Mouse (Mus musculus) forebrain, postnatal 0 days (tissue): ENCODE measurements around the gene Ppp1r3f. TPM values are rescaled to one million over a fixed set of nuclear protein-coding genes. Genes with fewer than 3 reads are reported as not detected.

Experiments
- ATAC-seq: fragments of 200-750 bp; cut with Nextera tagmentation; 2 replicates; pipeline ENCODE4 v1.8.0; 2017; ENCODE audit warnings: mild to moderate bottlenecking, moderate library complexity
- DNase-seq: peaks from one replicate; pipeline ENCODE4 v3.0.0-alpha.2; 2015
- H3K27ac ChIP-seq: fragments of 300-500 bp; sonication (generic); 2 replicates; pipeline ENCODE4 v1.5.1; 2014; ENCODE audit warnings: low read depth, mild to moderate bottlenecking, antibody characterized with exemption, low read length, moderate library complexity, mixed read lengths
- H3K27me3 ChIP-seq: fragments of 300-500 bp; sonication (generic); 2 replicates; pipeline ENCODE4 v1.6.1; 2014; ENCODE audit warnings: mild to moderate bottlenecking, low read length, mixed read lengths; ENCODE audit not compliant: insufficient read depth
- H3K36me3 ChIP-seq: fragments of 300-500 bp; sonication (generic); 2 replicates; pipeline ENCODE4 v1.6.1; 2014; ENCODE audit warnings: mild to moderate bottlenecking, moderate library complexity; ENCODE audit not compliant: insufficient read depth
- H3K4me1 ChIP-seq: fragments of 300-500 bp; sonication (generic); 2 replicates; pipeline ENCODE4 v1.6.1; 2014; ENCODE audit warnings: antibody characterized with exemption; ENCODE audit not compliant: insufficient read depth
- H3K4me2 ChIP-seq: fragments of 300-500 bp; sonication (generic); 2 replicates; pipeline ENCODE4 v1.6.1; 2014; ENCODE audit warnings: low read depth, mild to moderate bottlenecking, moderate library complexity
- H3K4me3 ChIP-seq: fragments of 300-500 bp; sonication (generic); 2 replicates; pipeline ENCODE4 v1.5.1; 2014; ENCODE audit warnings: low read depth, low read length, mixed read lengths
- H3K9ac ChIP-seq: fragments of 300-500 bp; sonication (generic); 2 replicates; pipeline ENCODE4 v1.6.1; 2014; ENCODE audit warnings: mild to moderate bottlenecking
- H3K9me3 ChIP-seq: fragments of 300-500 bp; sonication (generic); 2 replicates; pipeline ENCODE4 v1.6.1; 2016; ENCODE audit warnings: low read length
- CTCF ChIP-seq: sonication (generic); IDR thresholded peaks from 2 replicates; pipeline ENCODE4 v1.5.1; 2016; ENCODE audit warnings: antibody characterized with exemption, control low read depth, low read depth
- WGBS: fragments of 180-500 bp; shearing (Covaris S2); extraction: QIAGEN DNeasy Blood & Tissue Kit; methylation state at CpG from one replicate; pipeline ENCODE4 v1.1.7; 2014; 5-methylcytosine and 5-hydroxymethylcytosine counted together
- polyA plus RNA-seq: library from polyadenylated mRNA; unstranded; fragments of >200 nt; fragmentation: Nextera tagmentation; extraction: Ambion mirVana; gene quantifications from 2 replicates; pipeline ENCODE4 v1.2.1, GENCODE M21; 2015
- total RNA-seq: library from RNA; depleted of rRNA; stranded (reverse); fragments of >200 nt; gene quantifications from 2 replicates; pipeline ENCODE4 v1.2.3, GENCODE M21; 2014; rRNA removed

Ppp1r3f gene
- total RNA-seq (15.5 and 23.7 TPM in 2 replicates), polyA plus RNA-seq (4.6 and 7.3 TPM in 2 replicates)

- peak; percentile 96 for DNase-seq
- TF ChIP-seq CTCF, result no peak
- WGBS, result 31% methylated on average over 65 of the region's 65 CpGs
Observed at GRCm38 (mm10) chrX:7574087-7574884, at the start of gene Ppp1r3f. Ppp1r3f (minus strand) TSS chrX:7574283.

DNA sequence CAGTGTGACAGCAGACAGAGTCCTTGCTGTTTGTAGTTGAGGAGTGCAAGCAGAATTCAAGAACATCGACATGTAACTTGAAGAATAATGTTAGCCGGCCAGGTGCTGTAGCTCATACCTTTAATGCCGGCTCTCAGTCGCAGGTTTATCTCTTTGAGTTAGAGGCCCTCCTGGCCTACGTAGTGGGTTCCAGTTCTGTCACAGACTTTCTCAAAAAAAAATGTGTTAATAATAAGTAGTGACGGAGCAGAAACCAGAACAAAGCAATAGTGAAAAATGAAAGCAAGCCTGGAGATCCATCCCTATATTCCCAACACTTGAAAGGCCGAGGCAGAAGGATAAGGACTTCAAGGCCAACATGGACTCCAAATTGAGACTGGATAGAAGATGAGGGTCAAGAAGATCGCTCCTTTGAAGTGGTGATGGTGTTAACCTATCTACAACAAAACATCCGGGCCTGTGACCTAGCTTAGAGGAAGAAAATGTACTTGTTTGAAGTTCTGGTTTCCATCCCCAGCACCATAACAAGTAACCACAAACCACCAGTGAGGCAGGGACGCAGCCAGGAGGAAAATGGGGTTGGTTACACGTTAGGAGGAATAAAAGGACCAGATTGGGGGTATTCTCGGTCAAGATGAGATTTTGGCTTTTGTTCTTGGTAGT lies 43.9 kb upstream of the Ppp1r3f start:
- no peak overlapping the region for H3K4me3 ChIP-seq
- H3K4me2 ChIP-seq, result no peak overlapping the region
- H3K9ac ChIP-seq, result no peak overlapping the region
- no peaks in the 10 kb centered on the region for H3K9me3 ChIP-seq
- no peak for TF ChIP-seq CTCF
- WGBS, result 83% methylated on average over 12 of the region's 12 CpGs
- H3K27me3 ChIP-seq, result no peaks in the 10 kb centered on the region
- H3K36me3 ChIP-seq, result no peaks in the 10 kb centered on the region
- ATAC-seq (no peak), DNase-seq (no peak)
- no peak overlapping the region for H3K27ac ChIP-seq
- H3K4me1 ChIP-seq, result no peaks in the 10 kb centered on the region

More at GRCm38 (mm10) chrX:7574087-7574884, at the start of gene Ppp1r3f:
- peak within 1 kb of the TSS; percentile 91 for H3K27ac ChIP-seq
- peak within 1 kb of the TSS; percentile 73 for H3K9ac ChIP-seq
- no peaks in the 10 kb centered on the region for H3K36me3 ChIP-seq
- ATAC-seq, result peak; percentile 96
- H3K4me3 ChIP-seq, result peak within 1 kb of the TSS; percentile 54
- H3K27me3 ChIP-seq, result no peaks in the 10 kb centered on the region
- H3K4me1 ChIP-seq, result no peaks in the 10 kb centered on the region; the same call in 1 of the 2 replicates
- no peaks in the 10 kb centered on the region for H3K9me3 ChIP-seq
- H3K4me2 ChIP-seq, result peak within 1 kb of the TSS; percentile 58

DNA sequence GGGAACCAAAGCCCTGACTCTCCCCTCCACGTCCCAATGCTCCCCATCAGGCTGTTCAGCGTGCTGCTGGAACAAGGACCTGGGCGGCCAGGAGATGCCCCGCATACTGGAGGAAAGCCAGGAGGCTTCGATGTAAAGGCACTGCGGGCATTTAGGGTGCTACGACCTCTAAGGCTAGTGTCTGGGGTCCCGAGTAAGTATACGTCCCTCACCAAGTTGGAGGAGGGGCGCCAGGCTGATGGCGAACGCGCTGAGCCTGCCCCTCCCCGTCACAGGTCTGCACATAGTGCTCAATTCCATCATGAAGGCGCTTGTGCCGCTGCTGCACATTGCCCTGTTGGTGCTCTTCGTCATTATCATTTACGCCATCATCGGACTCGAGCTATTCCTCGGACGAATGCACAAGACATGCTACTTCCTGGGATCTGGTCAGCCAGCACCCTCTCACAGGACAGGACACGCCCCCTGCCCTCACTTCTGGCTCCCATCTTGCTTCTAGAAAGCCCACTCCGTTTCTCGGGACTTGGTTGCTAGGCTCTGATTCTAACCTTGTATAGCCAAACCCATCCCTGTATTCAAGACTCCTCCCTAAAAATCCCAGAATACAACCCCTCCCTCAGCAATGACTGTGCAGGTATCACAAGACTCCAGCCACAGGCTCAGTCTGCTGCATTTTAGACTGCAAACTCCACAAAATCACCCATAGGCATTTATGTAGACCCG lies 36.6 kb upstream of the Ppp1r3f start:
- peak overlapping the region; percentile 67 for H3K27ac ChIP-seq

DNA sequence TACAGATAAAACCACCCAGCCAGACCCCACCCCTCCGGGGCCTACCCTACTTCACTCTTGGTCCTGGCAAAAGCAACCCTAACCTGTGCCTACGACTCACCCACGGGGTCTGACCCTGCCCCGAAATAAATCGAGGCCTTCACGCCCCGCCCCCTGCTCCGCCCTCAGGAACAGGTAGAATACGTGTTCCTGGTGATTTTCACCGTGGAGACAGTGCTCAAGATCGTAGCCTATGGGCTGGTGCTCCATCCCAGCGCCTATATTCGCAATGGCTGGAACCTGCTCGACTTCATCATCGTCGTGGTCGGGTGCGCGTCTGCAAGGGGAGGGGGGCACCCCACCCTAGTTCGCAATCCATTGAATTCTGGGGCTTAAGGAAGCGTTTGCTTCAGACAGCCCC lies 36.0 kb upstream of the Ppp1r3f start:
- H3K4me2 ChIP-seq, result peak overlapping the region; percentile 67
- 29% methylated on average over 21 of the region's 21 CpGs for WGBS

More for the DNA sequence above, 36.6 kb upstream of the Ppp1r3f start:
- no peak for TF ChIP-seq CTCF
- Histone ChIP-seq H3K27me3 (no peaks in the 10 kb centered on the region), H3K9ac (peak overlapping the region; percentile 57), H3K9me3 (no peaks in the 10 kb centered on the region), H3K4me1 (no peaks in the 10 kb centered on the region), H3K36me3 (no peaks in the 10 kb centered on the region), H3K4me2 (peak overlapping the region; percentile 67), H3K4me3 (peak overlapping the region; percentile 40)
- peak; percentile 56 for DNase-seq
- 29% methylated on average over 26 of the region's 26 CpGs for WGBS
- peak; percentile 83 for ATAC-seq

GRCm38 (mm10) chrX:7606783-7607182 lies 32.7 kb upstream of the Ppp1r3f start, which contains the start of gene Cacna1f:
Cacna1f (plus strand) TSS chrX:7607083.
- ATAC-seq (no peak), DNase-seq (no peak)
- no peaks in the 10 kb centered on the region for H3K27me3 ChIP-seq
- no peaks in the 10 kb centered on the region for H3K36me3 ChIP-seq
- no peak for TF ChIP-seq CTCF
- H3K9ac ChIP-seq, result no peak within 1 kb of the TSS
- no peak within 1 kb of the TSS for H3K27ac ChIP-seq
- WGBS, result 80% methylated on average over 6 of the region's 6 CpGs
- H3K9me3 ChIP-seq, result no peaks in the 10 kb centered on the region
- H3K4me1 ChIP-seq, result no peaks in the 10 kb centered on the region
- no peak within 1 kb of the TSS for H3K4me3 ChIP-seq
- no peak within 1 kb of the TSS for H3K4me2 ChIP-seq

More for the DNA sequence above, 36.0 kb upstream of the Ppp1r3f start:
- H3K9me3 ChIP-seq, result no peaks in the 10 kb centered on the region
- peak; percentile 64 for ATAC-seq
- H3K27ac ChIP-seq, result peak overlapping the region; percentile 67; the same call in 1 of the 2 replicates
- peak; percentile 42 for DNase-seq
- no peaks in the 10 kb centered on the region for H3K27me3 ChIP-seq
- peak overlapping the region; percentile 40 for H3K4me3 ChIP-seq
- TF ChIP-seq CTCF, result no peak
- no peaks in the 10 kb centered on the region for H3K4me1 ChIP-seq
- H3K9ac ChIP-seq, result peak overlapping the region; percentile 57
- no peaks in the 10 kb centered on the region for H3K36me3 ChIP-seq

DNA sequence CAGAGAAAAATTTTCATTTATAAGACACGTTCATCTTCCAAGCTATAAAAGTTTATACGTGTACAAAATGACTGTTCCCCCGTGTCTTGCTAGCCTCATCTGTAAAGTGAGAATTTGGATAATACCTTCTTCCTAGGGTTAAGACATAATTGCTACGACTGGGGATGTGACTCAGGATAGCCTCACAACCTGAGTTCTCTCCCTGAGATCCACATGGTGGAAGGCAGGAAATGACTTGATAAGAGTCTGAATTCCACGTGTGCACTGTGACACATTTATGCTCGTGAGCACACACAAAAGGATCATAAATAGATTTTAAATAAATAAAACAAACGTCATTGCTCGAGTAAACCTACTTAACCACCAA lies 31.5 kb upstream of the Ppp1r3f start:
- H3K9me3 ChIP-seq, result no peaks in the 10 kb centered on the region
- H3K4me2 ChIP-seq, result no peak overlapping the region
- H3K36me3 ChIP-seq, result no peaks in the 10 kb centered on the region
- DNase-seq, result no peak
- no peak for TF ChIP-seq CTCF
- no peak overlapping the region for H3K4me3 ChIP-seq
- H3K9ac ChIP-seq, result no peak overlapping the region
- no peaks in the 10 kb centered on the region for H3K4me1 ChIP-seq
- WGBS, result 52% methylated on average over 8 of the region's 8 CpGs
- H3K27ac ChIP-seq, result no peak overlapping the region
- H3K27me3 ChIP-seq, result no peaks in the 10 kb centered on the region
- peak; percentile 1; the same call in 1 of the 2 replicates for ATAC-seq
